Mouse (Mus musculus) layer of hippocampus, postnatal 10 days (tissue): Measurements from ENCODE around the gene Ralgapb. TPM values are rescaled to one million over a fixed set of nuclear protein-coding genes. Genes with fewer than 3 reads are reported as not detected.
"Not testable (repeated sequence)": the region's sequence is repeated elsewhere in the genome, so short reads cannot be mapped to it uniquely, and the experiment has no call there.

Source experiments
- DNase-seq, 2 experiments: peaks; one replicate each; pipeline ENCODE4 v3.0.0; 2021; ENCODE audit warnings: low spot score in 2 of 2
- total RNA-seq, 2 experiments: library from RNA; stranded (reverse); gene quantifications; 2 replicates each; pipeline ENCODE4 v1.2.3; 2021

The Ralgapb gene
- total RNA-seq, 2 experiments from 2014 or later: 73.8 to 82.2 TPM

- DNase-seq: not testable (repeated sequence)
These were observed 12.5 kb upstream of the Ralgapb start for GRCm38 (mm10) chr2:158397140-158397539.

- no peak for DNase-seq
These were observed 6.7 kb upstream of the Ralgapb start for GRCm38 (mm10) chr2:158402915-158403314.

GRCm38 (mm10) chr2:158408997-158409594 is 552 bp upstream of the Ralgapb start:
- no peak for DNase-seq

- DNase-seq: peak; percentile 43 to 55
These were observed 670 bp downstream of the Ralgapb start for GRCm38 (mm10) chr2:158410022-158411014.

GRCm38 (mm10) chr2:158413240-158413639 is 3.6 kb downstream of the Ralgapb start:
- no peak for DNase-seq

- no peak for DNase-seq
These were observed 6.2 kb downstream of the Ralgapb start for GRCm38 (mm10) chr2:158415826-158416225.

- DNase-seq: no peak
These were observed 9.0 kb downstream of the Ralgapb start for GRCm38 (mm10) chr2:158418663-158419062.

- DNase-seq: no peak
These were observed 36.2 kb downstream of the Ralgapb start for GRCm38 (mm10) chr2:158445814-158446213.

- no peak for DNase-seq
These were observed 40.2 kb downstream of the Ralgapb start for GRCm38 (mm10) chr2:158449845-158450244.

- no peak for DNase-seq
These were observed 46.8 kb downstream of the Ralgapb start for GRCm38 (mm10) chr2:158456451-158456850.

GRCm38 (mm10) chr2:158457610-158458009 is 48.0 kb downstream of the Ralgapb start:
- DNase-seq: no peak

- no peak for DNase-seq
These were observed 52.8 kb downstream of the Ralgapb start for GRCm38 (mm10) chr2:158462450-158462849.

- DNase-seq: no peak
These were observed 64.5 kb downstream of the Ralgapb start for GRCm38 (mm10) chr2:158474159-158474558.

GRCm38 (mm10) chr2:158477640-158478039 is 68.0 kb downstream of the Ralgapb start:
- no peak for DNase-seq

- no peak for DNase-seq
These were observed 88.8 kb downstream of the Ralgapb start for GRCm38 (mm10) chr2:158498457-158498856.

GRCm38 (mm10) chr2:158501836-158502812 is 92.5 kb downstream of the Ralgapb start, which contains the start of gene Adig:
Gene Adig, plus strand, starts transcription at chr2:158502612.
- DNase-seq: no peak

- no peak for DNase-seq
These were observed 93.6 kb downstream of the Ralgapb start for GRCm38 (mm10) chr2:158503226-158503625.

- no peak for DNase-seq
These were observed 94.0 kb downstream of the Ralgapb start for GRCm38 (mm10) chr2:158503671-158504070.

- no peak for DNase-seq
These were observed 96.8 kb downstream of the Ralgapb start for GRCm38 (mm10) chr2:158506475-158506874.

GRCm38 (mm10) chr2:158507046-158507445 is 97.4 kb downstream of the Ralgapb start:
- DNase-seq: no peak

GRCm38 (mm10) chr2:158510665-158511064 is 101.0 kb downstream of the Ralgapb start:
- DNase-seq: no peak
